Mouse (Mus musculus): ENCODE measurements at regions not wholly inside any gene's neighbourhood (a gene's known extent, or its start where the extent isn't known, plus 50 kb on each side); places are given as distances from the start of the nearest gene placed in this dataset.
"Not testable (repeated sequence)": the region's sequence is repeated elsewhere in the genome, so short reads cannot be mapped to it uniquely, and the experiment has no call there.

GRCm38 (mm10) chr17:59179018-59179417, 165.8 kb upstream of the Nudt12 start:
- DNase-seq (ENCODE audit: low spot score in 2 of 2), result no peak

- no peak for DNase-seq (ENCODE audit: low spot score in 2 of 2)
These were observed 143.2 kb upstream of the Nudt12 start for GRCm38 (mm10) chr17:59156345-59156744.

GRCm38 (mm10) chr17:59143760-59144157, 130.6 kb upstream of the Nudt12 start:
- DNase-seq (ENCODE audit: low spot score in 2 of 2), result no peak

- no peak for DNase-seq (ENCODE audit: low spot score in 2 of 2)
These were observed 130.0 kb upstream of the Nudt12 start for GRCm38 (mm10) chr17:59142995-59143759.

DNA sequence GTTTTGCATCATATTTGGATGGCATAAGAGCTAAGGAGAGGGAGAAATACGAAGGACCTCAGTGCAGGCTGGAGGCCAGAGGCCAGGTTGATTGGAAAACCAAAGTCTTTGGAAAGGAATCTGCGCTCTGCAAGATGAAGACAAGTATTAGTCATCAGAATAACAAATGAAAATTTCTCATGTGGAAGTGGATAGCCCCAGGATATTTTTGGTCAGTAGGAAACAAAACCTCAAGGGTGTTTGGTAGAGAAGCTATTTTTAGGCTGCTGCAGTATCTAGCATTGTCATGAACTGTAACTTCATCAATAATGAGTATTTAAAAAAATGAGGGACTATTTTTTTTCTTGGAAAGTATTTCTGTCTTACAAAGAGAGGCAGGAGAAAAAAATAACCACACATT, 125.6 kb upstream of the Nudt12 start:
- no peak for DNase-seq (ENCODE audit: low spot score in 2 of 2)

DNA sequence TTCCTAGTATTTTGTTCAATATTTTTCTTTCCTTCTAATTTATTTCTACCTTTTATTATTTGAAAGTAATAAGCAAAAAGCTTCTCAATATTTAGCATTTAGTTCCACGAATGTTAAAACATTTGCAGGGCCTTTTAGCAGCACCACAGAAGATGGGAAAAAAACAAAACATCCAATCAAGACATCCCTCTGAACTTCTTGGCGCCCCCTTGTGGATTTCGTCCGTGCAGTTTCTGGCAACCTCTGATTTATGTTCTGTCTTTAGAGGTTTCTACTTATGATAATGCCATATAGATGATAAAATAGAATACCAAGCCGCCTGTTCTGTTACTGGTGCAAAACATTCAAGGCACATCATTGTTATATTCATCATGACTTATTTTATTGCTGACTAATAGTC, 86.2 kb upstream of the Nudt12 start:
- DNase-seq (ENCODE audit: low spot score in 2 of 2), result peak in 1 of 2 experiments; percentile 67

DNA sequence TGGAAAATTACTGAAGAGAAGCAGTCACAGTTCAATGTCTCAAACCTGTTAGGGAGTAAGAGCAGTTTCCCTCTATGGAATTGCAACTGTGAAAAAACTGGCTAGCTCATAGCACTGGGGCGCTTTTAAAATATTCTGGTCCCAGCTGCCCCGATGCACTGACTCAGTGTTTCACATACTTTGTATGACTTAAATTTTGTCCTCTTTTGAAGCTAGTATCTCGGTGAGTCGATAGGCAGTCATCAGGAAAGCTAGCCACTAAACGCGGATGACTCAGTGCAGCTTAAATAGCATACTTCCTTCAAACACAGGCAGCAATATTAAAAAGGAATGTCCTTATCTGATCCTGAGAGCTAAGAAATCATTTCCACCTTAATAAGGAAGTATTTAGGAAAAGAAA, 63.7 kb upstream of the Nudt12 start:
- not testable (repeated sequence) for DNase-seq (ENCODE audit: low spot score in 2 of 2)

DNA sequence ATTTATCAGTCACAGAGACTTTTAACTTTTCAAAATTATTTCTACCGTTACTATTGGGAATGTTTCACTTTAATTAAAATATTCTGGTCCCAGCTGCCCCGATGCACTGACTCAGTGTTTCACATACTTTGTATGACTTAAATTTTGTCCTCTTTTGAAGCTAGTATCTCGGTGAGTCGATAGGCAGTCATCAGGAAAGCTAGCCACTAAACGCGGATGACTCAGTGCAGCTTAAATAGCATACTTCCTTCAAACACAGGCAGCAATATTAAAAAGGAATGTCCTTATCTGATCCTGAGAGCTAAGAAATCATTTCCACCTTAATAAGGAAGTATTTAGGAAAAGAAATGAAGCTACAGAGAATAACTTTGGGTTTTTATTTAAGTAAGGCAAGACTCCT, 63.2 kb upstream of the Nudt12 start:
- not testable (repeated sequence) for DNase-seq (ENCODE audit: low spot score in 2 of 2)
